Mouse (Mus musculus): Measurements from ENCODE around the gene Epn3.

GRCm38 (mm10) chr11:94472916-94473706 is 26.7 kb downstream of the Epn3 start:
- TF ChIP-seq CTCF (IDR thresholded peaks at IDR 0.05; ENCODE audit: borderline replicate concordance, insufficient read depth, low read length), result no peak
- no peak for TF ChIP-seq POLR2A (IDR thresholded peaks at IDR 0.05; ENCODE audit: low read depth, low read length)

Measured in embryonic fibroblast, embryonic 13.5 days (primary cell).